Mouse (Mus musculus) MEL (cell line): ENCODE measurements around the gene Il12a.

ENCODE experiments used
- CTCF ChIP-seq, 3 experiments: IDR thresholded peaks in 2 of 3; conservative IDR thresholded peaks in 1 of 3; 2 replicates each; pipeline ENCODE4 v1.5.1; 2011 to 2012; ENCODE audit warnings: low read length in 3 of 3, low read depth in 2 of 3, mild to moderate bottlenecking in 2 of 3, improper control_type of control experiment in 1 of 3, inconsistent platforms in 1 of 3, mixed read lengths in 1 of 3, moderate library complexity in 1 of 3; ENCODE audit not compliant: control insufficient read depth in 1 of 3, insufficient read depth in 1 of 3, poor library complexity in 1 of 3, severe bottlenecking in 1 of 3
- POLR2A ChIP-seq, 2 experiments: IDR thresholded peaks; 2 replicates each; pipeline ENCODE4 v1.6.1; 2011 to 2012; ENCODE audit warnings: low read length in 2 of 2, mild to moderate bottlenecking in 2 of 2, control low read depth in 1 of 2, improper control_type of control experiment in 1 of 2, low read depth in 1 of 2, moderate library complexity in 1 of 2; ENCODE audit not compliant: control insufficient read depth in 1 of 2, insufficient read depth in 1 of 2, poor library complexity in 1 of 2

- TF ChIP-seq CTCF (IDR thresholded peaks at IDR 0.05 in 2 of 3, conservative IDR thresholded peaks at IDR 0.05 in 1 of 3; ENCODE audit: control insufficient read depth in 1 of 3, insufficient read depth in 1 of 3, low read depth in 2 of 3, low read length in 3 of 3, poor library complexity in 1 of 3, severe bottlenecking in 1 of 3) (no peak), POLR2A (IDR thresholded peaks at IDR 0.05; ENCODE audit: control insufficient read depth in 1 of 2, insufficient read depth in 1 of 2, low read depth in 1 of 2, low read length in 2 of 2, poor library complexity in 1 of 2) (no peak)
These were observed 3.4 kb upstream of the Il12a start for GRCm38 (mm10) chr3:68686852-68687560.
